Mouse (Mus musculus): ENCODE measurements around the gene Inpp4b.

The Inpp4b gene

DNA sequence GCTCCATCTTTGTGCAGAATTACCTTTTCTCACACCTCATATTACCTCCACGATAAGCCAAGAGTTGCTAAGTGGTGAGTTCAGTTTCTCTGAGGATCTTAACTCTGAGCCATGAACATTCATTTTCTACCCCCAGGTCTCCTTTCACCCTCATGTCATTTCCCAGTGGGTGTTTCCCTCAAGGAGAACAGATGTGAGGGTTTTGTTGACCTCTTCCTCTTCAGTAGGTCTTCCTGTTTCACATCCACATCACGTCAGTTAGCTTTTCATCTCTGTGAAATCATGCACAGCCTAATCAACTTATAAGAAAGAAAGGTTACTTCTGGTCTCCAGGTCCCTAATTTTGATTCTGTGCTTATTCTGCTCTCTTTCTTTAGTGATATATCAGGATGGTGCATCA is 124.4 kb downstream of the Inpp4b start:
- DNase-seq (ENCODE audit: low spot score in 2 of 2), result no peak

DNA sequence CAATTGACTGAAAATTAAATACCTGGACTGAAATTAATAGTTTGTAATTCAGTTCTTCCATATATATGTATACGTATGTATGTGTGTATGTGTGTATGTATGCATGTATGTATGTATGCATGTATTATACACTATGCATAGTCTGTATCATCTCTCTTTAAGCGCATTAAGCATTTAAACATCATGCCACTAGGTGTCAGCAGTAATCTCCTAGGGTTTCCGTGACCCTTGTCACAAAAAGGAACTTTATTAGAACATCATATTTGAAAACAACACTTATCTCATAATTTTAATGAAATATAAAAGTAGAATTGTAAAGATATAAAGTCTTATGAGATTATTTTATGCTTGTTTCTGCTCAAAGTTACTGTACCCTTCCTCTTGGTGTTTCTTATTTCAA is 136.3 kb downstream of the Inpp4b start:
- DNase-seq (ENCODE audit: low spot score in 2 of 2), result no peak

DNA sequence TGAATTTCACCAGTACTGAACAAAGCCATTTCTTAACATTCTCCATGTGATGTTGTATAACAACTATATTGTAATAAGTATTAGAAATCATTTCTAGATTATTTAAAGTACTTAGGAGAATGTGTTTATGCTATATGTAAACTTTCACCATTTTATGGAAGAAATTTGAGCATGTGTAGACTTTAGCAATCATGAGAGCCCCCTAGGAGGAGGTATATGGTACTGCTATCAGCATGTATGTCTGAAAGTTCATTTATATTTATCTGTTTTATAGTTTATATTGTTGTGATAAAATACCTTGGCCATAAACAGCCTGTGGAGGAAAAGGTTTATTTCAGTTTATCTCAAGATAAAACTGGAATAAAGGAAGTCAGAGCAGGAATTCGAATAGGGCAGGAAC is 141.5 kb downstream of the Inpp4b start:
- no peak for DNase-seq (ENCODE audit: low spot score in 2 of 2)

DNA sequence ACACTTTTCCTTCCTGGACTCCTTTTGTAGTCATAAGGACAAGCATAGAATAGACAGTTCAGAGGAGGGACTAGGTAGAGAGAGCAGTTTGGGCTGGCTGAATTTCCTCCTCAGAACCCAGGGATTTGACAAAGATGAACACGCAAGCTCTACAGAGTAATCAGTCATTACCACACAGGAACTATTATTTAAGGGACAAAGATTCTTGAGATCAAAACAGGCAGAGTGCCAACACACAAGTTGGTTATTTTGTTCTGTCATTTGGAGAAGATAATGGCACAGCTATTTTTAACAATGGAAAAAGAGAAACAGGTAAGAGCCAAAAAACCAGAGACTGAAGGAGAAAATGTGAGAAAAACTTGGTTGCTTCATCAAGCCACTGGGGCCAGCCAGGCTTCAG is 143.3 kb downstream of the Inpp4b start:
- no peak for DNase-seq (ENCODE audit: low spot score in 2 of 2)

DNA sequence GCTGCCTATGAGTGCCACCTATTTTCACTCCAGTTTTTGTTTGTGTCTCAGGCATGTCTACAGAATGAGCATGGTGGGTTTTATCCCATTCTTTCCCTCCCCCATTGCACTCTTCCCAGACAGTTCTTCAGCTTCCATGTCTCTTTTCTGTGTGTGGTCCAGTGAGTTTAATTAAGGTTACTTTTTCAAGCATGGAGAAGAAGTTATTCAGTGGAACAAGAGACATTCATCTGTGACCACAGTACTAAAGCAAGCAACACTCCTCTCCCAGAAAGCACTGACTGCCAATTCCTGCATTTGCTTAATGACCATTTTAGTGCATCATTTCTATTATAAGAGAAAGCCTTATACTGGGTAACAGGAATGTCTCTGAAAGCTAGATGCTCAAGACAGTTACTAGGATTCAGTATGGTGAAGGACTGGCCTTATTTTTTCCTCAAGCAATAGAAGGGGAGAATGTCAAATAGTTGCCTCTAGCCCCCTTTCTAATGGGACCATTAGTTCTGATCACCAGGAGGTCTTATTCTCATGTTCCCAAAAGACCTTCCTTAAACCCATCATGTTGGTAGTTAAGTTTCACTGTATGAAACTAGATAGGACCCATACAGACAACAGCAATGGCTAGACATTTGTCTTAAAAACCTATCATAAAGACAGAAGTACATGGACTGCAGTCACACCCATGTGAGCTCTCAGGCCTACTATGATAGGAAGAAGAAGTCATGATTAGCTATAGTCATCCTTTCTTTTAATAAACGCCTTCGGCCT is 147.7 kb downstream of the Inpp4b start:
- no peak for DNase-seq (ENCODE audit: low spot score in 2 of 2)

DNA sequence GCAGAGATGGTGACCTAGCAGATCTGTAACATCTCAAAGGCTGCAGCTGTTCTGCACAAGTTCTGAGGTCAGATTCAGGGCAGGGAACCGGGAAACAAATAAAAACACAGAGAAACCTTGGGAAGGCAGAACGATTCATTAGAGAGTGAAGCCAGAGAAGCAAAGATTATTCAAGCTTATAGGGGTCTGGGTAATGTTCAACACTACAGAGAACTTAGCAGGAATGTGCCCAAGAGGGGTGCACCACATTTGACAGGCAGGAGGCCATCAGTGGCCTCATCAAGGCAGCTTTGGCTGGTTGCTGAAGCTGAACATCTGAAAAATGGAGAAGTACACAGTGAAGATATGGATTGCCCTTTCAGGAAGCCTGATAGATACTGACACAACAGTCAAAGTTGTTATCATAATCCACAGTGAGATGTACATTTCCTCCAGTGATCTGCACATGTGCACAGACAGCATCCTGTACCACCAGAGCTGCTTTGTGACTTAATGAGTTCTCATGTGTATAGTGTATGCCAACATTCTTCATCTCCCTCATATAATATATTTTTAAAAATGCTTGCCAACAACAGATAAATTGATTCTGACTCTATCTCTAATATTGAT is 148.8 kb downstream of the Inpp4b start:
- DNase-seq (ENCODE audit: low spot score in 2 of 2), result no peak

DNA sequence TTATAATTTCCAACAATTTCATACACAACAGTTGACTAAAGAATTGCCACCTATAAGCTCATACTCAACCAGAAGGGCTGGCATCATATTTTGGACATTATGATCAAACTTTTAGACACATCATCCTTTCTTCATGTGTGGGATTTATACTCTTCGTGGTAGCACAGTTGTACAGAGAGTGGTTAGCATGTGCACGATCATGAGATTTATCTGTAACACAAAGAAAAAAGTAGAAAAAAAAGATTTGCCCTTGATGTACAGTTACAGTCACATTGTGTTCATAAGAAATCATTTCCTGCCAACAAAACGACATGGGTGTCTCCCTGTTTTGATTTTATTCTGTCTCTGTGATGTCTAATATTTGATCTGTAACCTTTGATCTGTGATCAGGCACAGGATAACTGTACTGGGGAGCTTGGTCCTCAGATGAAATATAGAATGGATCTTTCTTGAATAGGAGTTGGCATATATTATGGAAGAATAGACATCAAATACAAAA is 149.4 kb downstream of the Inpp4b start:
- DNase-seq (ENCODE audit: low spot score in 2 of 2), result no peak

DNA sequence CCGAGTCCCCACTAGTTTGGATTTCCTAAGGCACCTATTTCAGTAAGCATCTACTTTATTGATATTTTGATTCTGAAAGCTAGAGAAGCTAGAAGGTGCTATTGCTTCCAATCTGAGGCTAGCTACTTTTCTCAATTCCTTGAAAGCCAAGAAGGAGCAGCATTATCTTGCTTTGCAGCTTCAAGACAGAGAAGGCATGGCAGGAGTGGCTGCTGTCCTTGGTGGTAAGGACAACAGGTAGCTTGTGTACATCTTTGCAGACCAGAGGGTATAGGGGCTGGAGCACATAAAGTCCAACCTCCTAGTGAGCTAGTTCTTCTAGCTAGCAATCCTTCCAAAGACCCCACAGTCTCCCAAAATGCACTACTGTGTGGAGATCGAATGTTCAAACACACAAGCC is 152.5 kb downstream of the Inpp4b start:
- no peak for DNase-seq (ENCODE audit: low spot score in 2 of 2)

DNA sequence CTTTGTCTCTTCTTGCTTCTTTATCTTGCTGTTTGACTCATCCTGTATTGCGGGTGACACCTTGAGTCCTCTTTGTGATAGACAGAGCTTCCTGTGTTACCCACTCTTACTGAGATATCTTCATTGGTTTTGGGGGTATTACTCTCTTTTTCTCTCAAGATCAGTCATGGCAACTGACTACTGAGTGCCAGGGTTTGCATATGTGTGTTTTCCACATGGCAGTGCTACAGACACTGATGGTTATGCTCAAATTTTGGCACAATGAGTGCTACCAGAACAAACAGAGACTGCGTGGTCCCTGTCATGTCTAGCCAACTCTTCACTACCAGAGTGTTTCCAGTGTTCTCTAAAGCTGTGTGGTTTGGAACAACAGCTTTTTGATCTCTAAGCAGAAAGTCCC is 155.3 kb downstream of the Inpp4b start:
- DNase-seq (ENCODE audit: low spot score in 2 of 2), result no peak

DNA sequence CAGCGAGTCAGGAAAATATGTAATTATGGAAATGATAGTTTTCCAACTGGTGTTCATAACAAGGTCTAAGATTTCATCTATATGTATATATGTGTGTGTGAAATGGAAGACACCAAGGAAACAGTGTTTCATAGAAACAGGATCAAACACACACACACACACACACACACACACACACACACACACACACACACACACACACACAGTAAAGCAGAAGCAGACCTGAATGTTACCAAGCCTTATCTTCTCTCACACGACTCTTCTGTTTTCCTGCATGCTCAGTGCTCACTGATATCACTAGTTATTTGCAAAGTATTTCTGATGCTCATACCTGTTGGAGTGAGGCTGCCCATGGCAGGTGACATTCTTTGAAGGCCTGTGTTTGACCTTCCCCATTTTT is 159.9 kb downstream of the Inpp4b start:
- DNase-seq (ENCODE audit: low spot score in 2 of 2), result no peak

DNA sequence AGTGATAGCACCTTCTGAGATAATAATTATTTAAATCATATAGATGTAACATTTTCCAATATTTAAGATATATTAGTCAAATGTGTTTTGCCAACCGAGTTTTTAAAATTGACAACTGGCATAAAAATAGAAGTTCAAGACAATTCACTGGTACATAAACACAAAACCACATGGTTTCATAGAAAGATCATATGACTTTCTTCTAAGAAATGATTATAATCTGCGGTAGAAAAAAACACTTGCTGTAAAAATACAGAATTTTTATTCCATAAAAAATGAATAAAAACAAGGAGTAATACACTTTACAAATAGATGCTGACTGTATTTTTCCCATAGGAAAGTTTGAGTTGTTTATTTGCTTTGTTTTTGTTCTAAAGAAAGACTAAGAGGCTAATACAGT is 160.6 kb downstream of the Inpp4b start:
- no peak for DNase-seq (ENCODE audit: low spot score in 2 of 2)

DNA sequence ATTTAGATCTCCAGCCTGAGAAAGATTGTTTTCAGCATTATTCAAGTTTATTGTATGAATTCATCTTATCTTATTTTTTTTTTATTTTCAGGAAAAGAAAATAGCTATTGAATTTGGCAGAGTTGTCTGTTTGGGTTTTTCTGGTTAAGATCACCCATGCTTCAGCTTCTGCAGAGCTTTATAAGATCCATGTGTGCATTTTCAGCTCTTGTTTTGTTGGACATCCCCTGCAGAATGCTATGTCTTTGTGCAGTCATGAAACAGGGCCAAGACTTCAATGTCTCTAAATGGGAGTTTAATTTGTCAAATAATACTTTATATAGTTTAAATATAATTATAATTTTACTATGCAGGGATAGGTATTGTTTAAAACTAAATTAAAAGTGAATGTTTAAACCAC is 170.5 kb downstream of the Inpp4b start:
- DNase-seq (ENCODE audit: low spot score in 2 of 2), result no peak

DNA sequence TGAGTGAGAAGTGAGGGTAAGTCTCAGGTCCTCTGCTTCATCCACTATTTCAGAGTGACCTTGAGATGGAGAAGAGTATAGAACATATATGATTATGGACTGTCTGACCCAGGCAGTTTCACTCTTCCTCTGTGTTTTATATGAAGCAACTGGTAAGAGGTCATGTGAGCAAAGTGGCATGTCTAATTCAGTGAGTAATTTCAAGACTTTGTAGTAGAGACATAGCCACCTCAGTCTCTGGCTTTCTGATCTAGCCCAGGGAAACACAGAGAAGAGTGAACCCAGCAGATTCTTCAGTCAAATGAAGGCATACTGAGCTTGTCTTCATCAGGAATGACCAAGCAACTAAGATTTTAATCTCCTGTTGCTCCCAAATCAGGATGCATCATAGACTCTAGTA is 172.1 kb downstream of the Inpp4b start:
- no peak for DNase-seq (ENCODE audit: low spot score in 2 of 2)

DNA sequence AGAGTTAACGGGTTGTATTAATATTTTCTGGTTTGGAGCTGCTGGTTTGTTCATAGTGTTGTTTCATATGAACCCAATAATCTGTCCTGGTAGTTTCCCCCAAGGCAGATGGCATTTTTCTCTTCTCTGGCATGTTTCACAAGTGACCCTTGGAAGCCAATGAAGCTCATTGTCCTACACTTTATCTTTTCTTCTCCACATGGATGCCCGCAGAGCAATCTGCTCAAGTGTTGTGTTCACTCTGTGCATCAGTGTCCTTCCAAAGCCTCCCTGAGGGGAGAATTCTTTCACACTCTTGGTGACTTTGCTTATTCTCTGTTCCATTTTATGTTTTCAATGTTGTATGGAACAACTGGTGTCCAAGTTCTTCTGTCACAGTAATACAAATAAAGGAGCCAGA is 179.7 kb downstream of the Inpp4b start:
- DNase-seq (ENCODE audit: low spot score in 2 of 2), result no peak

DNA sequence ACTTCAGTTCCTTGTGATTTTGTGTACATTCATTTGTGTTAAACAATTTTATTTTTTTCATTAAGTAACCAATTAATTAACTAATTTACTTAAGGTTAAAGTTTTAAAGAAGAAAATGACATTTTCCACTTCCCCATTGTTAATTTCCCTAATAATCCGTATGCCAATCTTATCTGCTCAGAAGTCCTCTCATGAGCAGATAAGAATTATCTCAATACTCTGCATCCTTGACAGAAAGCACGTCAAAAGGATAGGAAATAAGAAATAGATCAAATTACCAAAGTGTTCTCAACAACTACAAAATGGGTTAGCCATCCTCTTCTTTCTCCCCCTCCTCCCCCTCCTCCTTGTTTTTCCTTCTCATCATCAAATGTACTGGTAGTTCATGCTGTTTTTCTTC is 182.2 kb downstream of the Inpp4b start:
- DNase-seq (ENCODE audit: low spot score in 2 of 2), result no peak

DNA sequence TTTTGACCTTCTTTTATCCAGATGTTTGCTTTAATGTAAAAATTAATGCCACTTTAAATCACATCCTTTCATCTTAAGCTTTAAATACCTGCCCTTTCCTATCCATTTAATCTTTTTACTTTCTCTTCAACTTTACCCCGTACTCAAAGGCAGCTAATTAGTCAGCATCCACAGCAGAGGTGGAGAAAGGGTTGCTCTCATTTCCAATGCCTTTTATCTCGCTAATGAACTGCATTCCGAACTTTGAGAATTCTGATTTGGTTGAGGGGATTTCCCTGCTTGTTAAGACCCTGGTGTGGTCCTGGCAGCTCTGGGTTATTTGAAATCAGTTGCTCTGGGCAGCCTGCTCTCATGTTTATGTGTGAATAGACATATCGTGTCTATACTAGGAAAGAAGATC is 185.3 kb downstream of the Inpp4b start:
- no peak for DNase-seq (ENCODE audit: low spot score in 2 of 2)

DNA sequence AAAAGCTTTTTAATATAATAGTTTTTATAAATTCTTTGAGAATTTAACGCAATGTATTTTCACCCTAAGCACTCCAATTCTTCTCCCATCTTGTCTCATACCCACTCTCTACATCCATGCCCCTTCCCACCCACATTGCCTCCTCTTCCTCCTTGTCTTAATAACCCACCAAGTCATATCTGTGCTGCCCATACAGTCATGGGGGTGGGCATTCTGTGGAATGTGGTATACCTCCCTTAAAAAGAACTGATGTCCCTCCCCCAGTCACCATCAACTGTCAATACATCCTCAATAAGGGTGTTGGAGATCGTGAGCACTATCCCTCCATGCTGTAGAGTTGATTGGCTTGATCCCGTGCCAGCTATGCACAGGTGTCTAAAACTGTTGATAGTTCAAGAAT is 196.0 kb downstream of the Inpp4b start:
- DNase-seq (ENCODE audit: low spot score in 2 of 2), result no peak

DNA sequence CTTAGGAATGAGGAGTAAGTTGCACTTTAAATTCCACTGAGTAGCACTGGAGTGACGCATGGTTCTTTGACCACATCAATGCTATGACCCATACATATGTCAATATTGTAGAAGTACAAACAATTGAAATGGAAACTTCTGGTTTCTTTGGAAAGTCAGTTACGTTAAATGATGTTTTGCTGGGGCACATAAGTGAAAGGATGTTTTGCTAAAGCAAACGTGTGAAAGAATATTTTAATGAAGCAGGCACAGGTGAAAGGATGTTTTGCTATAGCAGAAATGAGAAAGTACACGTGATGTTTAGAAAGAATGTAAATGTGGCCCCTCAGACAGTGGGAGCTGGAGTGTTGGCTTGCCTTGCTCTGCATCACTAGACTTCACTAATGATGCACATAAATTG is 216.2 kb downstream of the Inpp4b start:
- DNase-seq (ENCODE audit: low spot score in 2 of 2), result no peak

DNA sequence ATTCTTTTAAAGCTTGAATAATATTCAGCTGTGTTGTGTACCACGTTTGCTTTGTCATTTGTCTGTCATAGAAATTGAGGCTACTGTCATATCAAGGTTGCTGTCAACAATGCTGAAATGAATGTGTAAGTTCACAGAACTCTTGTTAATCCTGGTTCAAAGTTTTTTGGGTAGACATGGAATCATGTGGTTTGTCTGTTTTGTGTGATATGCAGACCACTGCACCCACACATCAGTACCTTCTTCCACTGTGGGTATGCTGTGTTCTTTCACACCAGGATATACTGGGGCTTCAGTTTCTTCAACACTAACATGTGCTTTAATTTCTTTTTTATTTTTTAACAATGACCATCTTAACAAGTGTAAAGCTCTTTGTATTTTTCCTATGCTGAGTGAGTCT is 220.0 kb downstream of the Inpp4b start:
- DNase-seq (ENCODE audit: low spot score in 2 of 2), result no peak

DNA sequence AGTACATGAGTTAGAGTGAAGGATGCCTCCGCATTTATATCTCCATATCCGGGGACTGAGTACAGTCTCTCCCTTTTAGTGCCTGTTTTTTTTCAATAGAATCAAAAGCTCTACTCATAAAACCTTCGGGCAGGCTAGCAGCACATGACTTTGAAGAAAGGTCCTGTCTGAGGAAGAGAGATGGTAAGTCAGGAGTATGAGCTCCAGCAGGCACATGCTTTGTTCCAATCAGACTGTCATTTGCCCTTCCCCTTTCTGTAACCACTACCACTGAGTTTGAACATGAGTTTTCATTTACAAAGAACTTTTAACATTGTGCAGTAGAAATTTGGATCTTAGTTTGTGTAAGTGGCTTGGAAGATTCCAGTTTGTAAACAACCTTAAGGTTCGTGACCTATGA is 223.1 kb downstream of the Inpp4b start:
- DNase-seq (ENCODE audit: low spot score in 2 of 2), result no peak

DNA sequence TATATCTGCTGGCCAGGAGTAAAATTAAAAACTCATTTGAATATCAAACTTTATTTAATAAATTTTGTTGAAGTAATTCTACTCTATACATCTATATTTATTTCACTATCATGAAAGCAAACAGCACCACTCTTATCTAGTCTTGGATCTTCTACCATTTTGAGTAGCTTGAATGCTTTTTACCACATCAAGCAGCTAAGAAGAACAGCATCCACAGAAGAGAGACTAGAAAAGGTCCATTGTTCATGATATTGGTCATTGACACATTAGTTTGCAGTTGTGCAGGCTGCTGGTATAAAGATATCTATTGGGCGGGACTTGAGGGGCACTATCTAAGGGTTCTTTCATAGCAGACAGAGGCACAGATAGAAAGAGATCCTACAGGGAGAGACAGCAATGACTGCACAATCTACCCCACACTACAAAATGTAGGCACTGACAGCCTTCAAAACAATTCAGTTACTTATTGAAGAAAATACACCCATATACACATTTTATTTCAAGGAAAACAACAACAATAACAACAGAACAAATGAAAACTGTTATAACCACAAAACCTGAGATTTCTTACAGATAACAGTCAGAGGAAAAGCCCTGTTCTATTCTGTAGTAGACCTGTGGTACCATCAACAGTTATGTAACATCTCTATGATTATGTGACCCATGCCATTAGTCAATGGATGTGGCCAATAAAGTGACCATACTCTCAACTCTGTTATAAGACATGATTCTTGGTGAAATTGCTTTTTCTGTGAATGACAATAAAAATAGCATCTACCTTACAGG is 230.2 kb downstream of the Inpp4b start:
- DNase-seq (ENCODE audit: low spot score in 2 of 2), result no peak

DNA sequence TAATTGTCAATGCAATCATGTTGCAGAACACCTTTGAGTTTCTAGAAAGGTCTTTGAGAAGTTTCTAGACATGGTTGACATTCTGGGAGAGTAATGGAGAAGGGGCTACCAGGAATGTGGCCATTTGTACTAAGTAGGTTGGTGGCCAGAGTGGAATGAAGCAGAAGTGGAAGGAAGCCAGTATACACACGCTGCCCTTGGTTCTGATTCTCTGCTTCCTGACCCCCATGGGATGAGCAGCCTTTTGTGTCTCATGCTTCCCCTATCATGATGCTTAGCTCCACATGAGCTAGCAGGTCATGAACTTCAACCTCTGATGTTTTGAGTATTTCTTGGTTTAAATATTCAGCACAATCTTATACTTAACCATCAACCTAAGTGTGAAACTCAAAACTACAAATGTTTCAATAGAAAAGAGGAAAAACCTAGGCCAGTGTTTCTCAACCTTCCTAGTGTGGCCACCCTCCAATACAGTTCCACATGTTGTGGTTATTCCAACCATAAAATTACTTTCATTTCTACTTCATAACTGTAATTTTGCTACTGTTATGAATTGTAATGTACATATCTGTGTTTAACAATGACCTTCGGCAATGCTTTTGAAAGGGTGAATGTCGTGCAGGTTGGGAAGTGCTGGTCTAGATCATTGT is 233.0 kb downstream of the Inpp4b start:
- DNase-seq (ENCODE audit: low spot score in 2 of 2), result no peak

All from spleen, postnatal 14 days (tissue).